25 mouse cellular contexts compared by ENCODE assay signal in genomic region chr7:84300261-84300660, GRCm38 (mm10).
"Had no signal": no experiment of that assay in that cellular context is flagged by ENCODE, and none has a peak within 500 bp of the region (broad histone marks: within the 10 kb centered on the region; RNA-seq: fewer than 3 reads in every experiment).

No protein-coding gene starts in this region.

- H3K4me1 ChIP-seq: kidney, embryonic 15.5 days; limb, embryonic 12.5 days; limb, embryonic 15.5 days; megakaryocyte, embryonic 14.5 days; midbrain, embryonic 10.5 days; midbrain, embryonic 13.5 days; neural tube, embryonic 13.5 days had no signal

- ATAC-seq: liver, postnatal 0 days; lung, postnatal 0 days; midbrain, embryonic 13.5 days; midbrain, embryonic 16.5 days had no signal

- H3K36me3 ChIP-seq: kidney, embryonic 15.5 days had no signal

- H3K4me3 ChIP-seq: kidney, embryonic 15.5 days; limb, embryonic 12.5 days; limb, embryonic 15.5 days; megakaryocyte, embryonic 14.5 days; midbrain, embryonic 10.5 days; midbrain, embryonic 13.5 days; myocyte; neural tube, embryonic 13.5 days had no signal

- DNase-seq: kidney, adult 11 months; kidney, adult 8-10 months; kidney, postnatal 10 days; kidney, postnatal 36 days; layer of hippocampus, postnatal 36 days; left cerebral cortex, postnatal 4 days; liver, postnatal 0 days; retina, postnatal 1 day; right cerebral cortex, postnatal 14 days; right cerebral cortex, postnatal 4 days; thymus, postnatal 25 days had no signal

- H3K27ac ChIP-seq: kidney, embryonic 15.5 days; limb, embryonic 12.5 days; limb, embryonic 15.5 days; liver, embryonic 14.5 days; midbrain, embryonic 10.5 days; midbrain, embryonic 13.5 days; neural tube, embryonic 13.5 days; stomach, postnatal 0 days had no signal

- H3K4me2 ChIP-seq: kidney, embryonic 15.5 days; limb, embryonic 12.5 days; limb, embryonic 15.5 days; liver, embryonic 11.5 days; lung, embryonic 14.5 days; midbrain, embryonic 13.5 days; neural tube, embryonic 13.5 days had no signal

- H3K27me3 ChIP-seq: kidney, embryonic 15.5 days; limb, embryonic 12.5 days; limb, embryonic 15.5 days; megakaryocyte, embryonic 14.5 days; midbrain, embryonic 13.5 days; neural tube, embryonic 13.5 days had no signal

- H3K9ac ChIP-seq: kidney, embryonic 15.5 days; limb, embryonic 12.5 days; limb, embryonic 15.5 days; liver, embryonic 14.5 days; liver, postnatal 0 days; lung, embryonic 14.5 days; midbrain, embryonic 13.5 days; neural tube, embryonic 13.5 days had no signal

- H3K9me3 ChIP-seq: kidney, embryonic 15.5 days; limb, embryonic 12.5 days; limb, embryonic 15.5 days; megakaryocyte, embryonic 14.5 days; midbrain, embryonic 10.5 days; midbrain, embryonic 13.5 days; neural tube, embryonic 13.5 days had no signal
